Mouse (Mus musculus): ENCODE measurements around the gene Cbx7.
"Not testable (repeated sequence)": the region's sequence is repeated elsewhere in the genome, so short reads cannot be mapped to it uniquely, and the experiment has no call there.

Gene Cbx7

GRCm38 (mm10) chr15:79927637-79928122 lies 43.2 kb downstream of the Cbx7 start:
- DNase-seq (ENCODE audit: low read depth, low spot score) = peak; percentile 71

GRCm38 (mm10) chr15:79926856-79927416 lies 44.0 kb downstream of the Cbx7 start:
- DNase-seq (ENCODE audit: low read depth, low spot score) = no peak

DNA sequence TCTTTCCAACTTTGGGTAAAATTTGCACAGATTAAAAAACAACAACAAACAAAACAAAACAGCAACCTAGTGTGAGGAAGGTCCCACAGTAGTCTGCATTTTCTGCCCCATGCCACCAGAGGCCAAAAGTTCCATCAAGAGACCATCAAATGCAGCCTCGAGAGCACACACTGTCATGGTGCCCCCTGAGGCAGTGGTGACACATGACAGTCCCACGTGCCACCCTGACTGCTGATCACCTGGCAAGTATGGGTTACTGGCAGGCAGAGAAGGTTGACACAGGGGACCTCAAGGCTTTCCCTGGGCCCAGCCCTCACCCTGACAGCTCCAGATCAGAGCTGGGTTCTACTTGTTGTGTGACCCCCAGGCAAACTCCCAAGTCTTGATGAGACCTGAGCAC lies 51.1 kb downstream of the Cbx7 start:
- DNase-seq (ENCODE audit: low read depth, low spot score) = no peak

DNA sequence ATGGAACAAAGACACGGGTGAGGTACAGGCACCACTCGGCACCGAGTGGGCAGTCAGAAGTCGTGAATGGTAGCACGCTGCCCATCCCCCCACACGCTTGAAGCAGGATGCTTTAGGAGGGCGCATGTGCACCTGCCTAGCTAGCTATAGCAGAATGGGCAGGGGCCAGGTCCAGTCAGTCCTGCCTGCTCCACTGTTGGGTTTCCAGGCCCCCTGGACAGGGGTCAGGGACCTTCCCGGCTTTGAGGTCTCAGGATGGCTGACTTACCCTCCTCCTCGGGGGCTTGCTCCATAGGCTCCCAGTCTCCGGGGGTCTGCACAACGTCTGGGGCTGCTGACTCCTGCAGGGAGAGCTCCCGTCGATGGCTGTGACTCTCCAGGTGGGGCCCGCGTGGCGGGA lies 52.4 kb downstream of the Cbx7 start:
- no peak for DNase-seq (ENCODE audit: low read depth, low spot score)

DNA sequence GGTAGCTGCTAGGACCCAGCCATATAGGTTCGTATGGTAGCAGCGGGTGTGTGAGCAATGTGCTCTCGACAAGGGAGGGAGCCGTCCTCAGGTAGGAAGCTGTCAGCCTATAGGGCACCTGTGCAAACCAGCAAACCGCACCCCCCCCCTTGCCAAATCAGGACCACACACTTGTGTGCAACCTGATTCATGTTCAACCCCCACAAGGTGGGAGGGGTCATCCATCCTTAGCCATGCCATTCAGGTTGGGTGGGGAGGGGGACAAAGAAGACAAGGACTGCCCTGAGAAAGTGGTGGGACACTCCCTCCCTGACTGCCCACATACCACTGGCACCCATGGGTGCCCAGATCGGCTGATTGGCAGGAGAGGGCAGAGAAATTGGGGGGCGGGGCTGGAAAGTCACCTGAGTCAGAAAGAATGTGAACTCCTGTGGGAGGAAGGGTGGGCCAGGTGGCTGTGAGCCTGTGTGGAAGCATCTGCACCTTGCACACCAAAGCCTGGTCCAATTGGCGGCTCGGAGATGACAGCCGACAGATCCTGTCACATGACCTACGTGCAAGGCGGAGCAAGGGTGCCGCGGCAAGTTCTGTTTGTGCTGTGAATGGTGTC lies 53.7 kb downstream of the Cbx7 start:
- no peak for DNase-seq (ENCODE audit: low read depth, low spot score)

GRCm38 (mm10) chr15:79916150-79916549 lies 54.8 kb downstream of the Cbx7 start:
- DNase-seq (ENCODE audit: low read depth, low spot score) = no peak

DNA sequence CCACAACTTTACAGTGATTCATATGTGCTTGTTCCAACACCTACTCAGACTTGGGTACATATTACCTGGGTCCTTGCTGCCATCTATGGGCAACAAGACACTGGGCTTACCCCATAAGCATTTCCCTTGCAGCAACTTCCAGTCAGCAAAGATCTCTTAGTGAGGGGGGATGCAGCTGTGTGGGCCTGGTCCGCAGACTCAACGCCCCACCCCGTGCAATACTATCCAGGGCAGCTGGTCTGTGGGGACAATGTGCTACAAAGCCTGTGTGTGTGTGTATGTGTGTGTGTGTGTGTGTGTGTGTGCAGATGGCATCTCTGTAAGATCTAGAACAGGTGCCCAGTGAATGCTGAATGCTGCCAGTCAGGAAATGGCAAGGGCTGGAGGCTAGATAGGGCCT lies 56.6 kb downstream of the Cbx7 start:
- no peak for DNase-seq (ENCODE audit: low read depth, low spot score)

DNA sequence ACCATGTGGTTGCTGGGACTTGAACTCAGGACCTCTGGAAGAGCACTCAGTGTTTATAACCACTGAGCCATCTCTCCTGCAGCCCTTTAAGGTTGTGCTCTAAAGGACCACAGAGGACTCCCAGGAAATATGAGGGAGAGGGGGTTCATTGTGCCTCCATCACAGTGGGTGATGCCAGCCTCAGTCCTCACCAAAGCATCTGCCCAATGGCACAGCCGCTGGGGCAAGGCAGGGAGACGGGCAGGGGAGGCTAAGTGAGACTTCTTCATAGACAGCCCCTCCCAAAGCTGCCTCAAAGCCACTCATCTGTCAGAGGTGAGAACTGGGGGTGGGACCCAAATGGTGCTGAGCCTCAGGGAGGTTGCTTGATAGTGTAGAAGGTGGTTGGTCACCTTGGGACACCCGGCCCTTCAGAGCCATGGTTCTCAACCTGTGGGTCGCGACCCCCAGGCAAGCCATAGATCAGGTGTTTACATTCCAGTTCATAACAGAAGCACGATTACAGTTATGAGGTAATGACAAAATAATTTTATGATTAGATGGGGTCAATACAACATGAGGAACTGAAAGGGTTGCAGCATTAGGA lies 57.1 kb downstream of the Cbx7 start:
- no peak for DNase-seq (ENCODE audit: low read depth, low spot score)

- DNase-seq (ENCODE audit: low read depth, low spot score) = no peak
Measured at GRCm38 (mm10) chr15:79911339-79911738, 59.6 kb downstream of the Cbx7 start.

GRCm38 (mm10) chr15:79910812-79911211 lies 60.1 kb downstream of the Cbx7 start:
- DNase-seq (ENCODE audit: low read depth, low spot score) = not testable (repeated sequence)

DNA sequence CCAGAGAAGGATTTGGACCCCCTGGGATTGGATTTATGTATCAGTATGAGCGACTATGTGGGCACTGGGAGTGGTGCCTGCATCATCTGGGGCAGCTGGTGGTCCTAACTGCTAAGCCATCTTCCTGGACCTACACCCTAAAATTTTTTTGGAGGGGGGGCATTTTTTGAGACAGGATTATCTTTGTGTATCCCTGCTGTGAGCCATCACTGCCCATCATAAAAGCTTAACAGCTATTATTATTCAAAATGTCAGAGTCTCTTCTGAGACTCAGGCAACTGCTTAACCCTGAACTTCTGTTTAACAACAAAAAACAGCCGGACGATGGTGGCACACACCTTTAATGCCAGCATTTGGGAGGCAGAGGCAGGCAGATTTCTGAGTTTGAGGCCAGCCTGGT lies 61.9 kb downstream of the Cbx7 start:
- not testable (repeated sequence) for DNase-seq (ENCODE audit: low read depth, low spot score)

DNA sequence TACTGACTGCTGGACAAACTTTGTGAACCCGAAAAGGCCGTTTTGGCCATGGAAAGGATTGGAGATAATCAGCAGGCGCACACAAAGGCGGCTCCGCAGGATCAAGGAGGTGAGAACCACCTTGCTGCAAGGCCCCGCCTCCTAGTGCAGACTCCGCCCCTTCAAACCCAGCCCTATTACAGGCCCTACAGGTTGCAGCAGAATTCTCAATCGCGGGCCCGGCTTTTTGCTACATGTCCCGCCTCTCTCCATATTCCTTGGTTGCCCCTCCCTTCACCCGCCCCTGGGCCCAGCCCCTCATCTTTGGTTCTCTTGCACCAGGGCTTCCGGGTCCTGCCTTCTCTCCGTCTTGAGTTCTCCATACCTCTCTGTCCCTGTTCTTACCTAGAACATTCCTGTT lies 64.1 kb downstream of the Cbx7 start:
- DNase-seq (ENCODE audit: low read depth, low spot score) = no peak

GRCm38 (mm10) chr15:79905211-79905610 lies 65.7 kb downstream of the Cbx7 start:
- DNase-seq (ENCODE audit: low read depth, low spot score) = no peak

- not testable (repeated sequence) for DNase-seq (ENCODE audit: low read depth, low spot score)
Measured at GRCm38 (mm10) chr15:79904678-79905077, 66.2 kb downstream of the Cbx7 start.

DNA sequence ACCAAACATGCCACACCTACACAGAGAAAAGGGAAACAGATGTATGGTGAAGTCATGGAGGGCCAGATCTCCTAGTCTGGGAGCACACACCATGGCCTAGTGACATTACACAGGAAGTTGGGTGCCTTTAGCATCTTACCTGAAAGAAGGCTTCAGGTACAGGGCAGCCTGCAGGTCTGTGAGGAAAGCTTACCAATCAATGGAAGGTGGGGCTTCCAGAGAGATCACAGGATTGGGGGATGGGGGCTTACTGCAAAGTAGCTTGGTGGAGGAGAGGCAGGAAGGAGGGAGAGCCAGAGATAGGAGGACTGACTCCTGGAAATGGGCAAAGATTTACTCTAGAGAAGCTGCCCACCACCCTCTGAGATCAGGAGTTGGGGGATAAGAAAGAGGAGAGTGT lies 67.0 kb downstream of the Cbx7 start:
- DNase-seq (ENCODE audit: low read depth, low spot score) = no peak

DNA sequence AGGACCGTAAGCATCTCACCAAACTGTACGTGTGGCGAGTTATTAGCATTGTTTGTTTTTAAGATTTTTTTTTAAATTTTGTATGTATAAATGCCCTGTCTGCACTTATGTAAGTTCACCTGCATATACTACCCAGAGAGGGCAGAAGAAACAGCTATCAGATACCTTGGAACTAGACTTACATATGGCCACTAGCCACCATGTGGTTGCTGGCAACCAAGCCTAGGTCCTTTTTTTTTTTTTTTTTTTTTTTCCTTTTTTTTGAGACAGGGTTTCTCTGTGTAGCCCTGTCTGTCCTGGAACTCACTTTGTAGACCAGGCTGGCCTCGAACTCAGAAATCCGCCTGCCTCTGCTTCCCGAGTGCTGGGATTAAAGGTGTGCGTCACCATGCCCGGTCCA lies 67.8 kb downstream of the Cbx7 start:
- DNase-seq (ENCODE audit: low read depth, low spot score) = not testable (repeated sequence)

GRCm38 (mm10) chr15:79901399-79901798 lies 69.5 kb downstream of the Cbx7 start:
- no peak for DNase-seq (ENCODE audit: low read depth, low spot score)

DNA sequence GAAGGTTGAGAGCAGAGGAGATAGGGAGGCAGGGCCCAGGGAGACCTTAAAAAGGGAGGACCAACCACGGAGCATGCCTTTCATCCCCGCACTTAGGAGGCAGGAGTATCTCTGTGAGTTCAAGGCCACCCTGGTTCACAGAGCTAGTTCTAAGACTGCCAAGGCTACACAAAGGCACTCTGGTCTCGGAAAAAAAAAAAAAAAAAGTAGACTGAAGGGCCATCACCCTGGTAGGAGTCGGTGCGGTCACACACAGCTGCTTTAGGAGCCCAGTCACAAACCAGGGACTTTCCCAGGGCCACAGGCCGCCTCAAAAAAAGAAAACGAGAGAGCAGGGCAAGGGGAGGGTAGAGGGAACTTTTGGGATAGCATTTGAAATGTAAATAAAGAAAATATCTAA lies 70.2 kb downstream of the Cbx7 start:
- no peak for DNase-seq (ENCODE audit: low read depth, low spot score)

DNA sequence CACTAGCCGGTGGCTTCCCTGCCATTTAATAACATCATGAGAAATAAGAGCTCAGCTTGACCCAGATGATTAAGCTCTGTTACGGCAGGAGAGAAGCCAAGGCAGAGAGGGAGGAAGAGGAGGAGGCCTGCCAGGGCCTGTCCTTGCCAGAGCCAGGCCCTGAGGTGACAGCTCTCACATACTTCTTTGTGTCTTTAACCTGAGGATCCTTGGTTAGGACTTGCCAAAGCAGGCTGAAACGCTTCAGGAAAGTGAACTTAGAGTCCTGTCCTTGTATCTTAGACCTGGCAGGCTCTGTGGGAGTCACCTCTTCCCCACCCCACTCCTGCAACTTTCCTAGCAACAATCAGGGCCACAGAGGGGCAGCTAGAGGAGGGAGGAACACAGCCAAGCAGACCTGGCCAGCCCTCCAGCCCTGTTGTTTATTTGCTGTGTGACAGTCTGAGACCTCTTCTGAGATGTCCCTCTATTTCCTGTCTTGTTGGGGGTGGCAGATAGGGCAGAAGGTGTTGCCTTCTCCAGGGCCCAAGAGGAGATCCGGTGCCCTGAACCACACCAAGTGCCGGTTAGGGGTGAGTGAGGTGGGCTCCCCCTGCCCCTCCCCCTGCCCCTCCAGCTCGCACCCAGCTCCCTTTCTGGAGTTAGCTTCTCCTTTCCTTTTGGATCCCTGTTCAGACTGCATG lies 71.0 kb downstream of the Cbx7 start:
- DNase-seq (ENCODE audit: low read depth, low spot score) = no peak

DNA sequence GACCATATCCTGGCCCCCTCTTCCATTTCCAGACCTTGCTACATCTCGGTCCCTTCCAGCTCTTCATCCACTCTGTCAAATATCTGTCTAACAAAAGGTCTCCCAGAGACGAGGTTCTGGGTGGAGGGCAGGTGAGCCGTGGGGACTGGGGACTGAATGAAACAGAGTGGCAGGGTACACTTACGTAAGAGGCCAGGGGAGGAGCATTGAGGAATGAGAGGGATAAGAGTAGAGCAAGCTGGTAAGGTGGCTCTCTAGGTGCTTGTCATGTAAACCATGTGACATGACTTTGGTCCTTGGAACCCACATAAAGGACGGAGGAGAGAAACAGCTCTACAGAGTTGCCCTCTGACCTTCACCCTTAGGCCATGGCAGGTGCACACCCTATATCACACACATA lies 71.9 kb downstream of the Cbx7 start:
- DNase-seq (ENCODE audit: low read depth, low spot score) = no peak

DNA sequence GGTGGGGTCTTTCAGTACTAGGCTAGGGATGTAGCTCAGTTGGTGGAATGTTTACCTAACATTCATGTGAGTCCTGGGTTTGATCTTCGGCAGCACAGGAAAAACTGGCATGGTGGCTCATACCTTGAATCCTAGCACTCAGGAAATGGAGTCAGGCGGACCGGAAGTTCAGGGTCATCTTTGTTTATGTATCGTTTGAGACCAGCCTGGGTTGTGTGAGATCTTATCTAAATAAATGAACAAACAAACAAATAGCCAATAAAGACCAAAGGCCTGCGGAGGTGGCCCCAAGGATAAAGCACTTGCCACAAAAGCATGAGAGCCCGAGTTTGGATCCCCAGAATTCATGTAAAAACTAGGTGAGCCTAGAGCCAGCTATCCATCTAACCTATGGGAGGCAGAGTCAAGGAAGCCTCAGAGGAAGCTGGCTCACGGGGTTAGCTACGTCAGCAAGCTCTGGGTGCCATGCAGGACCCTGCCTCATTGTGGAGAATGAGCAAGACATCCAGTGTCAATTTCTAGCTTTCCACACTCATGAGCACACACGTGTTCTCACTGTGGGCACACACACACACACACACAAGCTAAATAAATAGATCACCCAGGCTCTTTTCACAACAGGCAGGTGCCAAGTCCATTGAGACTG lies 74.7 kb downstream of the Cbx7 start:
- no peak for DNase-seq (ENCODE audit: low read depth, low spot score)
